Mouse (Mus musculus): ENCODE results near the gene Epha3. TPM values are rescaled to one million over a fixed set of nuclear protein-coding genes. Genes with fewer than 3 reads are reported as not detected.

Epha3 gene
- polyA plus RNA-seq, 2 experiments: 0.38 to 0.58 TPM

DNA sequence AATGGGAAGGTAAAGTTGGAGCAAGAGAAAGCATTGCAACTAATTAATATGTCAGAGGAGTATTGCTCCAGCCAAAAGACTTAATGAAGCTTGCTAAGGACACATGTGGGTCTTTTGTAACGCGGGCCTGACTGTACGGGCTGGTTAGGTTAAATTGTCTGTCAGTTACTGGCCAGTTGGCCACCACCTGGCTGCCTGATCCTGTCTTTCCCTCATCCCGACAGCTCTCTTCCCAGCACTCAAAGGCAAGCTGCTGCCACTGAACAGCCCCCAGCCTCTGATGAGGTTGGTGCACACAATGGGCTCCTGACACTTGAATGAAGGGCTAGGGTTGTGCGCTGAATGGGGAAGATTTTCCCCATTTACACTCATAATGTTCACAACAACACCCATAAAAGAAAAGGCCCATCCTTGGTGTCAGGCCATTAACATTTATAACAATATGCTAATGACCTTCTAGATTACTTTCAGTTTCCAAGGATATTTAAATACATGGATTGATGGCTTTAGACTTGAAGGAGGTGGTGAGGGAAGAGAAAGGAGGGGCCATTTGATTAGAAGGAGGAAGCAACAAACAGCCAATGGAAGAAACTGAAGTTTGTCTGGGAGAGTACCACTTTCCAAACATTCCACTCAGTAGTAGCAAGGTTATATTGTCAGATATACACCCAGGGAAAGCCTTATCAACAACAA is 57.4 kb downstream of the Epha3 start:
- no peak overlapping the region for H3K9ac ChIP-seq (replicated peaks)
- WGBS (ENCODE audit: insufficient replicate concordance): 63% methylated on average over 5 of the region's 5 CpGs
- H3K4me2 ChIP-seq (ENCODE audit: low read depth): no peak overlapping the region
- no peak for TF ChIP-seq EP300 (IDR thresholded peaks at IDR 0.05; ENCODE audit: low read depth)
- no peak for TF ChIP-seq CTCF (IDR thresholded peaks at IDR 0.05; ENCODE audit: low read depth)
- H3K4me3 ChIP-seq (ENCODE audit: insufficient read depth in 1 of 2, low read depth in 2 of 2, low read length in 2 of 2): no peak overlapping the region
- DNase-seq (ENCODE audit: low read depth in 3 of 3, low spot score in 3 of 3): no peak
- H3K36me3 ChIP-seq (replicated peaks; ENCODE audit: control insufficient read depth, insufficient read depth, low read depth): no peaks in the 10 kb centered on the region
- no peaks in the 10 kb centered on the region for H3K9me3 ChIP-seq (ENCODE audit: control insufficient read depth, low read length)
- no peak for ATAC-seq (ENCODE audit: insufficient read depth)
- no peak overlapping the region for H3K27ac ChIP-seq
- H3K27me3 ChIP-seq (ENCODE audit: control insufficient read depth, insufficient read depth, low read length): no peaks in the 10 kb centered on the region
- no peaks in the 10 kb centered on the region for H3K4me1 ChIP-seq (replicated peaks; ENCODE audit: control insufficient read depth in 2 of 2, insufficient read depth in 2 of 2, low read length in 1 of 2)

DNA sequence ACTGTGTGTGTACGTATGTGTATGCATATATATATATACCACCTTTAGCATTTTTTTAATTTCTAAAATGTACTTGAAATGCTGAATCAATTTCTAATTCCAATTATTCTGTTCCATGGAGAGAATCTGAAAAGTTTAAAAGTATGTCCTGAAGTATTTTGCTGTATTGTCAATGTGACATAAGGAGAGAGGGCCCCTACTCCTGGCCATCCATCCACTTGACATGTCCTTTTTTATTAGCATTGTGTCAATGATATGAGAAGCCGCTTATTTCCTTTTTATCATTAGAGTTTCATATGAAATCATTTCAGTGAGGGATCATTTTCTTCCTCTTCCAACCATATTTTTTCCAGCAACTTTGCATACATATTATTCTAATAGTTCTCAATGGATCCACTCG is 58.0 kb downstream of the Epha3 start:
- no peaks in the 10 kb centered on the region for H3K9me3 ChIP-seq (ENCODE audit: control insufficient read depth, low read length)
- DNase-seq (ENCODE audit: low read depth in 3 of 3, low spot score in 3 of 3) (no peak), ATAC-seq (ENCODE audit: insufficient read depth) (no peak)
- H3K27me3 ChIP-seq (ENCODE audit: control insufficient read depth, insufficient read depth, low read length): no peaks in the 10 kb centered on the region
- TF ChIP-seq CTCF (IDR thresholded peaks at IDR 0.05; ENCODE audit: low read depth): no peak
- 66% methylated on average over 3 of the region's 3 CpGs for WGBS (ENCODE audit: insufficient replicate concordance)
- H3K4me3 ChIP-seq (ENCODE audit: insufficient read depth in 1 of 2, low read depth in 2 of 2, low read length in 2 of 2): no peak overlapping the region
- H3K9ac ChIP-seq (replicated peaks): no peak overlapping the region
- H3K27ac ChIP-seq: no peak overlapping the region
- no peaks in the 10 kb centered on the region for H3K4me1 ChIP-seq (replicated peaks; ENCODE audit: control insufficient read depth in 2 of 2, insufficient read depth in 2 of 2, low read length in 1 of 2)
- H3K4me2 ChIP-seq (ENCODE audit: low read depth): no peak overlapping the region
- H3K36me3 ChIP-seq (replicated peaks; ENCODE audit: control insufficient read depth, insufficient read depth, low read depth): no peaks in the 10 kb centered on the region

DNA sequence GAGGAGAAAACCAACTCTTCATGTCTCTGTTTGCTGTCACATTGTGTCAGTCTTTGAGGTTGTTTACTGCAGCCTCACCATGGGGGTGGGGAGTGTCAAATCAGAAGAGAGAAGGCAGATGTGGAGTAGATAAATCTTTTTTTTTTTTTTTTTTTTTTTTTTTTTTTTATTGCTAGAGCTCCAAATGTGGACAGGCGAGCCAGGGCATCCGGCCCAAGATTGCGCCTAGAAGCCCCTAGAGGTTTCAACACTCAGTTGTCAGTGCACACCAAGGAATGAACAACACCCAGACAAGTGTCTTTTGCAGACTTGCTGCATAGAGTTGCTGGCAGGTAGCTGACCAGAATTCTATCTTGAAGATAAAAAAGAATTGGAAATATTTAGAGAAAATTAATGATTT is 62.5 kb downstream of the Epha3 start:
- Histone ChIP-seq H3K36me3 (replicated peaks; ENCODE audit: control insufficient read depth, insufficient read depth, low read depth) (no peaks in the 10 kb centered on the region), H3K27me3 (ENCODE audit: control insufficient read depth, insufficient read depth, low read length) (no peaks in the 10 kb centered on the region), H3K4me1 (replicated peaks; ENCODE audit: control insufficient read depth in 2 of 2, insufficient read depth in 2 of 2, low read length in 1 of 2) (no peaks in the 10 kb centered on the region), H3K27ac (no peak overlapping the region), H3K4me2 (ENCODE audit: low read depth) (no peak overlapping the region), H3K4me3 (ENCODE audit: insufficient read depth in 1 of 2, low read depth in 2 of 2, low read length in 2 of 2) (no peak overlapping the region), H3K9me3 (ENCODE audit: control insufficient read depth, low read length) (no peaks in the 10 kb centered on the region), H3K9ac (replicated peaks) (no peak overlapping the region)
- TF ChIP-seq CTCF (IDR thresholded peaks at IDR 0.05; ENCODE audit: low read depth) (no peak), EP300 (IDR thresholded peaks at IDR 0.05; ENCODE audit: low read depth) (no peak)
- ATAC-seq (ENCODE audit: insufficient read depth) (no peak), DNase-seq (ENCODE audit: low read depth in 3 of 3, low spot score in 3 of 3) (no peak)
- 78% methylated on average over 3 of the region's 3 CpGs for WGBS (ENCODE audit: insufficient replicate concordance)

DNA sequence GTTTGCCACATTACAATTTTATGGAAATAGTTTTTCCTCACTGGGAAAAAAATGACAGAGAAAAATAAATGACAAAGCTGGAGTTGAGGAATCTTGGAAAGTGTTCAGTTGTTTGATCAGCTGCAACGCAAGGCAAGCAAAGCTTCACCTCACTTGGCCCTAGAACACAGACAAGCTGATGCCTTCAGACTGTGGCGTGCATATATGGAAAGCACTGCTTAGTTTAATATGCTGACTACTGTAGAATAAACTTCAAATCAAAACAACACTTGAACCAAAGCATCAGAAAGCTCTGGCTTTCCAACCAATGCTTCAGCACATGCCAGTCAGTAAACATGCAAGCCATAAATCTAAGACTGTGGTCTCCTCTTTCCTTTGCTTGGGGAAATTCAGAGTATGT is 65.6 kb downstream of the Epha3 start:
- Histone ChIP-seq H3K27me3 (ENCODE audit: control insufficient read depth, insufficient read depth, low read length) (no peaks in the 10 kb centered on the region), H3K9ac (replicated peaks) (no peak overlapping the region), H3K9me3 (ENCODE audit: control insufficient read depth, low read length) (no peaks in the 10 kb centered on the region), H3K36me3 (replicated peaks; ENCODE audit: control insufficient read depth, insufficient read depth, low read depth) (no peaks in the 10 kb centered on the region), H3K4me1 (replicated peaks; ENCODE audit: control insufficient read depth in 2 of 2, insufficient read depth in 2 of 2, low read length in 1 of 2) (no peaks in the 10 kb centered on the region), H3K27ac (no peak overlapping the region), H3K4me2 (ENCODE audit: low read depth) (no peak overlapping the region), H3K4me3 (ENCODE audit: insufficient read depth in 1 of 2, low read depth in 2 of 2, low read length in 2 of 2) (no peak overlapping the region)
- WGBS (ENCODE audit: insufficient replicate concordance): 70% methylated on average over 2 of the region's 2 CpGs
- TF ChIP-seq EP300 (IDR thresholded peaks at IDR 0.05; ENCODE audit: low read depth) (no peak), CTCF (IDR thresholded peaks at IDR 0.05; ENCODE audit: low read depth) (no peak)
- ATAC-seq (ENCODE audit: insufficient read depth) (no peak), DNase-seq (ENCODE audit: low read depth in 3 of 3, low spot score in 3 of 3) (no peak)

DNA sequence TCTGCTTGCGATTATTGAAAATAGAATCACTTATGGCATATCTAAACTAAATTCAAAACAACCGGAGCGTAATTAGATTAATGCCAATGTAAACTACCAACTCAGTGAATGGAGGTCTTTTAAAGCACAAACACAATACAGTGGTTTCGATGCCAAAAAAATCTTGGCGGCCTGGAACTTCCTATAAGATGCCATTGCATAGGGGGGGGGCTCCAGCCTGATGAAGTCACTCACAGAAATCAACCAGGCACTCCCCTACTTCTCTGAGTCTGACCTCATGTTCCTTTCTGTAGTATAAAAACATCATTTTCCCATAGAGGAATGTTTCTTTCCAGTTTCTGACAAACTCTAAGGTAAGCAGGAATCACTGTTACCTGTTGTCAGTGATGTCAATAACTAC is 69.7 kb downstream of the Epha3 start:
- H3K4me1 ChIP-seq (replicated peaks; ENCODE audit: control insufficient read depth in 2 of 2, insufficient read depth in 2 of 2, low read length in 1 of 2): no peaks in the 10 kb centered on the region
- H3K27ac ChIP-seq: no peak overlapping the region
- H3K9me3 ChIP-seq (ENCODE audit: control insufficient read depth, low read length): no peaks in the 10 kb centered on the region
- DNase-seq (ENCODE audit: low read depth in 3 of 3, low spot score in 3 of 3) (no peak), ATAC-seq (ENCODE audit: insufficient read depth) (no peak)
- no peaks in the 10 kb centered on the region for H3K36me3 ChIP-seq (replicated peaks; ENCODE audit: control insufficient read depth, insufficient read depth, low read depth)
- H3K4me2 ChIP-seq (ENCODE audit: low read depth): no peak overlapping the region
- no peak overlapping the region for H3K4me3 ChIP-seq (ENCODE audit: insufficient read depth in 1 of 2, low read depth in 2 of 2, low read length in 2 of 2)
- no peak overlapping the region for H3K9ac ChIP-seq (replicated peaks)
- TF ChIP-seq CTCF (IDR thresholded peaks at IDR 0.05; ENCODE audit: low read depth): no peak
- no peak for TF ChIP-seq EP300 (IDR thresholded peaks at IDR 0.05; ENCODE audit: low read depth)
- H3K27me3 ChIP-seq (ENCODE audit: control insufficient read depth, insufficient read depth, low read length): no peaks in the 10 kb centered on the region
- WGBS (ENCODE audit: insufficient replicate concordance): 70% methylated on average over 5 of the region's 5 CpGs

All from liver, embryonic 14.5 days (tissue).